Mouse (Mus musculus) 3134 (cell line): Measurements from ENCODE around the gene Ssr1.
A peak's percentile ranks its signal among the peaks of the same experiment; 100 is the strongest.

Experiments
- DNase-seq: peaks from one replicate; pipeline ENCODE4 v3.0.0-alpha.2; 2011; ENCODE audit warnings: low spot score; ENCODE audit not compliant: insufficient read length; ENCODE audit errors: extremely low read depth

The Ssr1 gene

GRCm38 (mm10) chr13:37981063-37981462 lies 13.0 kb downstream of the Ssr1 start:
- no peak for DNase-seq

DNA sequence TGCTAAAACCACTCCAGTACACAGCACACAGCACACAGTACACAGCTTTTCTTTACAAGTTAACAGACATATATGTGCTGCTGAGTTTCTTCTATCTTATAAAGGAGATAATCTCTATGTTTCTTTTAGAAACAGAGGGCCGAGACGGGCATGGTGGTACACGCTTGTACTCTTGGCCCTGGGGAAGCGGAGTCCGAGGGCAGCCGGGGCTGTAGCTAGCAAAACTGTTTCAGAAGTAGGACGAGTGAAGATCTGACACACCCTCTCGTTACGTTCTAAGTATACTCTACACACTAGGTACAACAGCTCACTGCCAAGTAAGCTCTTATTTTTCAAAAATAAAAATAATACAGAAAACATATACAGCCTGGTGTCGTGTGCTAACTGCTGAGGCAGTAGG lies 13.7 kb downstream of the Ssr1 start:
- no peak for DNase-seq

GRCm38 (mm10) chr13:37979506-37979905 lies 14.5 kb downstream of the Ssr1 start:
- no peak for DNase-seq

DNA sequence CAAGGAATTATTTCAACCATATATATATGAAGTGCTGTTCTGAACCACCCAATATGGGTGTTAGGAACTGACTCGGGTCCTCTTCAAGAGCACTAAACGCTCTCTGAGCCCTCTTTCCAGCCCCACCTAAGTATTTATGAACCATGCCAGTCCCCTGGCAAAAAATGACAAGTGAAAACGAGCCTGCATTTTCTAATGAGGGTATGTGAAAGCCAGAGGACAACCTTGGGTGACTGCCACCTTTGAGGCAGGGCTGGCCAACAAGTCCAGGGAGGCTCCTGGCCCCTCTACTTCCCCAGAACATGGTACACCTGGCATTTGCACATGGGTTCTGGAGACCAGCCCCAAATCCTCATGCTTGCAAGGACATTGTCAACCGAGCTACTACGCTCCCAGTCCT lies 19.3 kb downstream of the Ssr1 start:
- DNase-seq = no peak

GRCm38 (mm10) chr13:37974036-37974435 lies 20.0 kb downstream of the Ssr1 start:
- DNase-seq = no peak

DNA sequence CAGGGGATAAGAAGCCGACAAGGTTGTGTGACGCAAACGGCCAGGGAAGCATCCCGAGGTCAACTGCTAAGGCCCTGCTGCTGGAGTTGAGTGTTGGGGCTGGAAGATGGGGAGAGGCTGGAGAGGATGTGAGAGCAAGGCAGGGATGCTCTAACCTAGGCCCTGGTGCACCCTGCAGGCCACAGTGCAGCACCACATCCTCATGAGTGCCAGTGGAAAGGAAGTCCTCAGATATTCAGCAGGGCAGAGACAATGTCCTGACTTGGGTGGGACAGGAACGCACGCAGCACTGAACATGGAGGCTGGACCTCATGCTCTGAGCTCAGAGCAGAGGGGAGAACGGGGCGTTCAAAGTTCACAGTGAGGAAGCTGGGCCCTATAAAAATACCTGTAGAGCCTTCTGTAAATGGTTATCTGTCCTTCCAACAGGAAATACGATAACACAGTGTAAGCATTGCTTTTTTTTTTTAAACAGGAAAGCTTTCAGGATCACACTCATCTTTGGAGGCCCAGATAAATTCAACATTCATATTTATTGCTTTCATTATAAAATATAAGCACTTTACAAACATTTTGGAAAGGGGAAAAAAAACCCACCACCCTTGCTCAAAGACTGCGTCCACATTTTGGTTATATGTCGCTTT lies 23.0 kb downstream of the Ssr1 start:
- no peak for DNase-seq

- no peak for DNase-seq
Observed at GRCm38 (mm10) chr13:37969988-37970387, 24.0 kb downstream of the Ssr1 start.

GRCm38 (mm10) chr13:37969337-37969736 lies 24.7 kb downstream of the Ssr1 start:
- peak; percentile 55 for DNase-seq

DNA sequence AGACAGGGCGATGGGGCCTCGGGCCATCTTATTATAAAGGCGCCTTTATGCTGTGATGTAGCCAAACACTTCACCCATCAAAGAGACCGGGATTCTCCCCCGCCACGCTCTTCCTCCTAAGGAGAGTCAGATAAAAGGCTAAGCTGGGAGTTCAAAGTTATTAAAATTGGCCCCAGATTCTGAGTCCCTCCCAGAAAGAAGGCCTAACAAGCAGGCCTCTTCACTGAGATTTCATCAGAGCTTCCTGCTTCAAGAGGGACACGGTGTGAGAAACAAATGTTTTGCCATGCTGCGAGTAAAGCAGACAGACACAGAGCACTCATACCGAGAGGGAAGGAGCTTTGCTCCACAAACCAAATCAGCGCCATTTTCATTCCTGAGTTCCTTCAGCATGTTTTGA lies 26.5 kb downstream of the Ssr1 start:
- DNase-seq = no peak

DNA sequence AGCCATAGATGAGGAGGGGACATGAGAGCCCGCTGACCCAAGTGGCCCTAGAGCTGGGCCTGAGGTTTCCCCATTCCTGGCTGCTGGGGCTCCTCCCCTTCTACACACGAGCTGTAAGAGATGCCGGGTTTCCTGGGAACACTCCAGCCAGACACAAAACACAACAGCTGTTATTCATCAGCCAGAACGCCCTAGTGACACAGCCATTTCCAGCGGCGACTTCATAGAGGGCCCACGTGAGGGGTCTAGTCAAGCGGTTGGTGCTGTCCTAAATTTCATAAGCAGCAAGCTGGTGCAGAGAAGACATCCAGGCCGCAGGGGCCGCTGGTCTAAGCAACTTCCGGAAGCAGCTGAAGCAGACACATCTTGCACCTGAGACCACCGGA lies 27.0 kb downstream of the Ssr1 start:
- DNase-seq = no peak

DNA sequence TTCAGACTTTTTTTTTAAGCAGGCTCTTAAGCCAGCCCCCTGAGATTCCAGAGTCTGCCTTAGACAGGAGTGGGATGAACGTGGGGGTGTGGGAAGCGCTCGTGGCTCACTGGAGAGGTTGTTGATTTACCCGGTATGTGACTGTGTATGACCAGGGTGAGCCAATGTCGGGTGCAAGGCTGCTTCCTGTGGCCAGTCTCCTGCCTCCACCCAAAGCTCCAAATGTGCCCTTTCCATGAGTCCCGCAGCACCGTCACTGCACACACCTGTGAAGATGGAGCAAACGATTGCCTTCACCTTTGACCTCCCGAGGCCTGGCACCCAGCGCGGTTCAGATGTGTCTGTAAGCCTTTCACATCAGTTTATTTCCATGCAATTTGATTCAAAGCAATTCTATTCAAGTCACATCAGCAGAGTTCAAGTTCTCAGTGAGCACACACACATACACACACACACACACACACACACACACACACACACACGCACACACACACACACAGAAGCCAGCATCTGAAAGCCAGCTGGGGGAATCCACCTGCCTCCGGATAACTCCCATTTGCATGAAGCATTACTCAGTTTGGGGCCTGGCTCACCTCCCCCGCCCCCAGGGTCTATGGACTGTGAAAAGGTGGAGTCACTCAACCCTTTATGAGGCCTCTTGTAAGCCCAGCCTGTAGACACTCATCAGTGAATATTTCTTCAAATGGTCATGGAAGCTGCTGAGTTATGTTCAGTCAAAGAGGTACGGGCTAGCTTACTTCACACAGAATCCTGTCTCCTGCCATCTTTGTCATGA lies 27.6 kb downstream of the Ssr1 start:
- DNase-seq = no peak

DNA sequence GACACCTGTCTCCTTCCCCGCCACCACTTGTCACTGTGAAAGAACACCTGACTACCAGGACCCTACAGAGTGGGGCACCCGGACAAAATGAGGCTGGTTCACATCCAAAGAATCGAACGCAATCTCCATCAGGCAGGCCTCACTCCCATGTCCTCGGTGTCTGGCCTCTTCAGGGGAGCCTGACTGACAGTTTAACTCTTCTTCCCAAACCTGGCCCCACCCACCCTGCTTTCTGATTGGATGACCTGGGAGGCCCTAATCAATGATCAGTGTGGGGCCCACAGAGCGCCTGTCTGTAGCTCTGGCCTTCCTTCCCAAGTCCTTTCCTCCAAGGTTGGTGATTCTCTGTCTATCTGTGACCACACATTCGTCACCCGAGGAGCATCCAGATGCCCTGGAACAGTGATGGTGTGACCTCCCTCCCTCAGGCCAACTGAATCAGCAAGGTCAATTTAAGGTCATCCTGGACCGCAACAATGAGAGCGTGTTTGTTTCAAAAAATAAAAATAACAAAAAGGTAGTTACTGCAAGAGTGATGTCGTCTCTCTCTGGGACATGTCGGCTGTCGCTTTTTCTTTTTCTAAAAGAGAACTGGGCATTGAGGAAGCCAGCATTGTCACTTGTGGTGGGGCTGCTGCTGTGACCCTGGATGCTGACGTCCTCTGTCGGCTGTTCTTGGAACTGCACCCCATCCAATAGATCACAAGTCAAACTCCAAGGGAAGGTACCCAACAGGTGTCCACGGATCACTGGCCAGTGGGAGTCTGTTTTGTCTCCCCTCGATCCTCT lies 28.7 kb downstream of the Ssr1 start:
- no peak for DNase-seq

DNA sequence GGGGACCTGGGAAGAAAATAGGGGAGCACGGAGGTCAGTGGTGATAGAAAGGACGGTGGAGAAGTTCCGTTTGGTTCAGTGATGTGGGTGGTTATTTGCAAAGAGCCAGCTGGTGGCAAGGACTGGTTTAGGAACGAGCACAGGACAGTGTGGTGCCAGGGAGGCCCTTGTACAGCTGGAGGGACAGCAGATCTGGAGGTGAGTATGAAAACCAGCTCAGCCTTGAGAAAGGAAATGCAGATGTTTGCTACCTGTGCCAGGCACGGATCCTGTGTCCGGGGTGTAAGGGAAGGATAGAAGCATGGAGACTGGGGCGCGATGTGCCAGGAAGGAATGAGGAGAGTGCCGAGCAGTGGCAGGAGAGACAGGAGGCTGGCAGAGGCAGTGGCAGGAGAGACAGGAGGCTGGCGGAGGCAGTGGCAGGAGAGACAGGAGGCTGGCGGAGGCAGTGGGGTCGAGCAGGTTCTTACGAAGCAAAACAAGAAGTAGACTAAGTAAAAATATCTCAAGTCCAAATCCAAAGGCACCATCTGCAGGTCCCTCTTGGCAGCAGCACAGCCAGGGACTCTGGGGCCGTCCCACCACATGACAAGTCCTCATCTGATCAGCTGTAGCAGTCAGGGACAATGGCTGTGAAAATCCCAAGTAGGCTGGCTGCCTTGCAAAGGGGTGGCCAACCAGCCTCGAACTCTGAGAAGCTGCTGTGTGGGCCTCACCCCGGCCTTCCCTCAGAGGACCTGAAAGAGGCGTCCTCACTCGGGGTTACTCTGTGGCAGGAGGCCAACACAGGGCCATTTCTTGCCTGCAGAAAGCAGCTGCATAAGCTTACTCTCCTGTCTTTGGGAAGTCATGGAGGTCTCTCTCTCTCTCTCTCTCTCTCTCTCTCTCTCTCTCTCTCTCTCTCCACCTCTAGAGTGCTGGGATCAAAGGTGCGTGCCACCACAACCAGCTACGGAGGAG lies 29.6 kb downstream of the Ssr1 start:
- no peak for DNase-seq

GRCm38 (mm10) chr13:37963354-37964007 lies 30.5 kb downstream of the Ssr1 start:
- DNase-seq = peak; percentile 69

- DNase-seq = no peak
Observed at GRCm38 (mm10) chr13:37962541-37962940, 31.5 kb downstream of the Ssr1 start.

GRCm38 (mm10) chr13:37959936-37960335 lies 34.1 kb downstream of the Ssr1 start:
- DNase-seq = no peak

DNA sequence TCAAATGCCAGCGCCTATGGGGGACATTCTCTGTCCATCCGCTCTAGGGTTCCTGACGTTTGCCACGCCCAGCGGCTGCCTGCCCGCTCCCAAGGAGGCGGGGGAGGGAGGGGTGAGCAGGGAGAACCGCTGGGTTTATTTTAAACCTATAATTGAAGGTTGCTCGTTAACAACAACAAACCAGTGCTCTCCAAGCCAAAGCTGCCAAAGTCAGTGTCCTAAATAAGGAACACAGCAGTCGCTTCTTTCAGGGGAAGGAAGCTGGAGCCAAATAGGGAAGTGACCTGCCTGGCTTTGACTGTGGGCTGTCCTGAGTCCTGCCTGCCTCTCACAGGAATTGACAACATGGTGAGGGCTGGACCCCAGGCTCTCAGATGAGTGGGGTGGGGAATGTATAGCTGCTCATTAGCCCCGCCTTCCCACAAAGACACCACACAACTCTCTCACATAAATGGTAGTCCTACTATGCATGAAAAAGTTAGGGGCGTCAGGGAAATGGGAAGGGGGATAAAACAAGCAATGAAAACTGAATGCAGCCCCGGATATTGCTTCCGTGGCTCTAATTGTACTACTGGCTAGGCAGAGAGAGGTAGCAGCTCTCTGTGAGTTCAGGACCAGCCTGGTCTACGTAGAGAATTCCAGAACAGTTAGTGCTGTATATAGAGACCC lies 34.6 kb downstream of the Ssr1 start:
- DNase-seq = no peak

GRCm38 (mm10) chr13:37958498-37959238 lies 35.3 kb downstream of the Ssr1 start:
- DNase-seq = no peak

DNA sequence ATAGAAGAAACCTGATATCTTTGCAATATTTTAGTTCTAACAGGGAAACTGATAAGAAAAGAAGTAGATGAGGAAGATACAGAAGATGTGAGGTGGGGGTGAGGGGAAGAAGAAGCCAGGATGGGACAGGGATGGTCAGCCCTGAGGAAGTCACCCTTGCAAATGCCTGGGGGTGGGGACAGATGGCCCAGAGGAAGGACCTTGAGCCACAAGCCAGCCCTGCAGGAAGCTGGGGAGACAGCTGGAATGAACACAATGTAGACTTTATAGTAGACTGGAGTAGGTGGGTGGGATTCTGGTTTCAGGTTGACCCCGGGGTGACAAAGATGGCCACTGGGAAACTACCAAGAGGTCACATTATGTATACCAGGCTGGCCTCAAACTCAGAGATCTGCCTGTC lies 39.7 kb downstream of the Ssr1 start:
- DNase-seq = no peak
